Mouse (Mus musculus): ENCODE measurements around the gene Pigm.

GRCm38 (mm10) chr1:172347382-172347781, 29.0 kb upstream of the Pigm start:
- TF ChIP-seq CTCF (conservative IDR thresholded peaks at IDR 0.05; ENCODE audit: low read length), result no peak
- no peak for TF ChIP-seq NANOG (IDR thresholded peaks at IDR 0.05; ENCODE audit: borderline replicate concordance, low read length)
